Mouse (Mus musculus) ES-E14 (cell line): Measurements from ENCODE around the gene Il4ra.

Experiments used
- CHD2 ChIP-seq: IDR thresholded peaks from 2 replicates; pipeline ENCODE4 v1.6.1; 2014; ENCODE audit warnings: mild to moderate bottlenecking, low read depth, low read length, inconsistent platforms
- HCFC1 ChIP-seq: IDR thresholded peaks from 2 replicates; pipeline ENCODE4 v1.6.1; 2012; ENCODE audit warnings: low read length, inconsistent platforms, borderline replicate concordance; ENCODE audit not compliant: insufficient read depth
- ZC3H11A ChIP-seq: IDR thresholded peaks from 2 replicates; pipeline ENCODE4 v1.6.1; 2012; ENCODE audit warnings: low read depth, mild to moderate bottlenecking, inconsistent platforms, low read length, borderline replicate concordance

GRCm38 (mm10) chr7:125580625-125581316, 28.9 kb downstream of the Il4ra start:
- TF ChIP-seq CHD2 (no peak), ZC3H11A (no peak), HCFC1 (no peak)
